Mouse (Mus musculus): ENCODE data around the gene C1ql4. TPM values are rescaled to one million over a fixed set of nuclear protein-coding genes. Genes with fewer than 3 reads are reported as not detected.

The C1ql4 gene
- polyA plus RNA-seq, 1 experiment from 2014 or later, result 10.2 TPM

DNA sequence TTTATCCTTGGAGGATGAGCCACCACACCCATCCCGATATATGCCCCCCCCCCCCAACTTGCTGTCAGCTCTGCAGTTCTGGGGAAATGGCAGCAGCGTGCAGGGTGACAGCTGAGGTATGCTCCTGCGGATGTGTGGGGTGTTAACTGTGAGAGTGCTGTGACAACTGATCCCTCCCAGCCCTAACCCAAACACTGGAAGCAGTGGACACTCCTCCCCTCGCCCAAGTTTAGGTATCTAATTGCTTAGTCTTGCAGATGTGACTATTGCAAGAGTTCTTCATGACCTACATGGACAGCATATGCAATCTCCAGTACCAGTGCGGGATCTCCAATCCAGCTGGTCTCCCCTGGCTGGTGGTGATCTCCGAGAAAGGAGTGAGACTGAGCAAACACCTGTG is 7.7 kb upstream of the C1ql4 start:
- 2% methylated on average over 6 of the region's 6 CpGs for WGBS
- Histone ChIP-seq H3K4me1 (replicated peaks; ENCODE audit: control insufficient read depth, insufficient read depth, low read length) (peaks cover 30% of the 10 kb centered on the region), H3K9me3 (ENCODE audit: control insufficient read depth, low read length) (no peaks in the 10 kb centered on the region), H3K9ac (ENCODE audit: low read depth, low read length) (no peak overlapping the region), H3K4me3 (ENCODE audit: low read depth, low read length) (peak overlapping the region; percentile 13; the same call in 1 of the 2 replicates), H3K27me3 (ENCODE audit: control insufficient read depth, insufficient read depth, low read length) (peaks cover 46% of the 10 kb centered on the region), H3K4me2 (replicated peaks; ENCODE audit: low read depth, low read length) (peak overlapping the region; percentile 32; the same call in 1 of the 2 replicates), H3K27ac (ENCODE audit: low read depth, low read length) (peak overlapping the region; percentile 69), H3K36me3 (ENCODE audit: control insufficient read depth, insufficient read depth, low read length) (no peaks in the 10 kb centered on the region)
- peak; percentile 37 for DNase-seq (ENCODE audit: low spot score)
- ATAC-seq (ENCODE audit: low FRiP score), result no peak

DNA sequence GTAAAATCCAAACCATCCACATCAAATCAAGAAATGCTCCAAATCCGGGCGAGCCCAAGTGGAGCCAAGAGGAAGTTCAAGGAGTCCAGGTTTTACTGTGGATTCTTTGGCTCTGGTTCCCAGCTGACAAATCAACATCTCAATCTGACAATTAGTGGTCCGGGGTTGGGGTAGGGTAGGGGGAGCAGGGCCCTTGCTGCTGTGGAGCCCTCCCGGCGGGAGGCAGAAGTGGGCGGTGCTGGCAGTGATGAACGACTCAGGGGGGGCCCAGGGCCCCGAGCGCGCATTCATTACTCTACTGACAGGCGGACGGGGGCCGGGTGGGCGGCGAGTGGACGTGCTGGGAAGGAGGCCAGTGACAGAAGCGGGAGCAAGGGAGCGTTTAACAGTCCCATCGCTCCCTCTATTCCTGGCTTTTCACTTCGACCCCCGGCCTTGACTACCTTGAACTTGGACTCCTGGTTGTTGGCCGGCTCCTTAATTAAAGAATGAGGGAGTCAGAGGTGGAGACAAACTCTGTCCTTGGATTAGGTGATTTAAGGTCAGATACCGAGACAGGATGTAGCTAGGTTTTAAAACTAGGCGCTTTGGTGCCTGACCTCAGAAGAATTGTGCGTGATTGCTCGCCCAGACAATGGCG is 7.1 kb upstream of the C1ql4 start:
- Histone ChIP-seq H3K9ac (ENCODE audit: low read depth, low read length) (no peak overlapping the region), H3K27ac (ENCODE audit: low read depth, low read length) (peak overlapping the region; percentile 69), H3K36me3 (ENCODE audit: control insufficient read depth, insufficient read depth, low read length) (no peaks in the 10 kb centered on the region), H3K4me1 (replicated peaks; ENCODE audit: control insufficient read depth, insufficient read depth, low read length) (peaks cover 32% of the 10 kb centered on the region), H3K4me3 (ENCODE audit: low read depth, low read length) (peak overlapping the region; percentile 13; the same call in 1 of the 2 replicates), H3K4me2 (replicated peaks; ENCODE audit: low read depth, low read length) (peak overlapping the region; percentile 32), H3K9me3 (ENCODE audit: control insufficient read depth, low read length) (no peaks in the 10 kb centered on the region), H3K27me3 (ENCODE audit: control insufficient read depth, insufficient read depth, low read length) (peaks cover 49% of the 10 kb centered on the region)
- DNase-seq (ENCODE audit: low spot score), result peak; percentile 80
- peak; percentile 61 for ATAC-seq (ENCODE audit: low FRiP score)
- under 1% methylated on average over 26 of the region's 27 CpGs for WGBS

GRCm38 (mm10) chr15:99093291-99094258 is 6.0 kb upstream of the C1ql4 start:
- under 1% methylated on average over 55 of the region's 56 CpGs for WGBS

DNA sequence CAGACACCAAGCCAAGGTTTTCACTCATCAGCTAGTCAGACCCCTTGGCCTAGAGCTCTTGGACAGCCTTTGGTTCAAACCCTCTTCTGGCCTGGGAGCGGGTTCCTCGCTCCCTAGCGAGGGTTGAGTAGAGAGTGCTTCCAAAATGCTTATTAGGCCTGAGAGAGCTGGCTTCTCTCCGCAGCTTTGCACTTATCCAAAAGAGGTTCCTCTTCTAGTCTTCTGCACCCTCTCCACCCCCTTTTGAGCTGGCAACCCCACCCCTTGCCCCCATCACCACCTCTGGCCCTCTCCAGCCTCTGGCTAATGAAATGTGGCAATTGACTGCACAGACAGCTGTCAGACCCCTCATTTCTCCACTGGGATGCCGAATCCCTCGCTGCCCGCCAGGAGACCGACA is 5.3 kb upstream of the C1ql4 start, which contains the start of gene Dnajc22:
Gene Dnajc22 (plus strand): TSS at position 301 of the 400 bp plus-strand sequence.
- Histone ChIP-seq H3K4me3 (ENCODE audit: low read depth, low read length) (peak within 1 kb of the TSS; percentile 30), H3K4me1 (replicated peaks; ENCODE audit: control insufficient read depth, insufficient read depth, low read length) (peaks cover 45% of the 10 kb centered on the region), H3K9me3 (ENCODE audit: control insufficient read depth, low read length) (no peaks in the 10 kb centered on the region), H3K4me2 (replicated peaks; ENCODE audit: low read depth, low read length) (peak within 1 kb of the TSS; percentile 51), H3K36me3 (ENCODE audit: control insufficient read depth, insufficient read depth, low read length) (no peaks in the 10 kb centered on the region), H3K9ac (ENCODE audit: low read depth, low read length) (peak within 1 kb of the TSS; percentile 35), H3K27ac (ENCODE audit: low read depth, low read length) (peak within 1 kb of the TSS; percentile 80), H3K27me3 (ENCODE audit: control insufficient read depth, insufficient read depth, low read length) (peaks cover 56% of the 10 kb centered on the region)
- no peak for DNase-seq (ENCODE audit: low spot score)
- WGBS, result 14% methylated on average over 8 of the region's 8 CpGs
- ATAC-seq (ENCODE audit: low FRiP score), result no peak

More at GRCm38 (mm10) chr15:99093291-99094258, 6.0 kb upstream of the C1ql4 start:
- H3K9me3 ChIP-seq (ENCODE audit: control insufficient read depth, low read length), result no peaks in the 10 kb centered on the region
- peak overlapping the region; percentile 80 for H3K27ac ChIP-seq (ENCODE audit: low read depth, low read length)
- H3K4me3 ChIP-seq (ENCODE audit: low read depth, low read length), result peak overlapping the region; percentile 30
- H3K4me1 ChIP-seq (replicated peaks; ENCODE audit: control insufficient read depth, insufficient read depth, low read length), result peaks cover 40% of the 10 kb centered on the region
- DNase-seq (ENCODE audit: low spot score) (peak; percentile 87), ATAC-seq (ENCODE audit: low FRiP score) (peak; percentile 47)
- H3K4me2 ChIP-seq (replicated peaks; ENCODE audit: low read depth, low read length), result peak overlapping the region; percentile 51
- H3K27me3 ChIP-seq (ENCODE audit: control insufficient read depth, insufficient read depth, low read length), result peaks cover 50% of the 10 kb centered on the region
- H3K9ac ChIP-seq (ENCODE audit: low read depth, low read length), result peak overlapping the region; percentile 35
- H3K36me3 ChIP-seq (ENCODE audit: control insufficient read depth, insufficient read depth, low read length), result no peaks in the 10 kb centered on the region

- WGBS, result 7% methylated on average over 14 of the region's 14 CpGs
- no peaks in the 10 kb centered on the region for H3K9me3 ChIP-seq (ENCODE audit: control insufficient read depth, low read length)
- H3K4me2 ChIP-seq (replicated peaks; ENCODE audit: low read depth, low read length), result peak overlapping the region; percentile 45; the same call in 1 of the 2 replicates
- no peaks in the 10 kb centered on the region for H3K36me3 ChIP-seq (ENCODE audit: control insufficient read depth, insufficient read depth, low read length)
- ATAC-seq (ENCODE audit: low FRiP score) (no peak), DNase-seq (ENCODE audit: low spot score) (peak; percentile 54)
- no peak overlapping the region for H3K9ac ChIP-seq (ENCODE audit: low read depth, low read length)
- H3K27me3 ChIP-seq (ENCODE audit: control insufficient read depth, insufficient read depth, low read length), result peaks cover 64% of the 10 kb centered on the region
- H3K4me1 ChIP-seq (replicated peaks; ENCODE audit: control insufficient read depth, insufficient read depth, low read length), result peaks cover 21% of the 10 kb centered on the region
- H3K27ac ChIP-seq (ENCODE audit: low read depth, low read length), result peak overlapping the region; percentile 69; the same call in 1 of the 2 replicates
- no peak overlapping the region for H3K4me3 ChIP-seq (ENCODE audit: low read depth, low read length)
These were observed 1.5 kb upstream of the C1ql4 start for GRCm38 (mm10) chr15:99089069-99089468.

GRCm38 (mm10) chr15:99088292-99088691 is 675 bp upstream of the C1ql4 start:
- H3K27ac ChIP-seq (ENCODE audit: low read depth, low read length), result peak overlapping the region; percentile 65
- peak; percentile 50; the same call in 1 of the 2 replicates for ATAC-seq (ENCODE audit: low FRiP score)

DNA sequence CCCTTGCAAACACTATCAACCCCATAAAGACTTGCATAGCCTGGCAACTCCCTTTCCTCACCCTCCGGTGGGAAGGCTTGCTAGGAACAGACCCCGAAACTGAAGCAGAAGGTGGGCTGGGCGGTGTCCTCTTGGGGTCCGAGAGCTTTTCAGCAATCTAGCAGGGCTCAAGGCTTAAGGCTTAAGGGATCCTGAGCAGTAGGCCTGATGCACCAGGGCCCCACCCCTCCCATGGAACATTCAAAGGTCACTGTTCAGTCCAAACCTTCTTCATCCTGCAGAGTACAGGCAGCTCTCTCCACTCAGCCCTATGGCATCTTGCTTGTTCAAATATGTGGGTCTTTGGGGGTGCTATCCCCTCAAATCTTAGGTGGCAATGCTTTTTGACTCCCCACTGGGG is 1.6 kb downstream of the C1ql4 start:
- no peak for DNase-seq (ENCODE audit: low spot score)
- Histone ChIP-seq H3K4me3 (ENCODE audit: low read depth, low read length) (peak overlapping the region; percentile 7; the same call in 1 of the 2 replicates), H3K36me3 (ENCODE audit: control insufficient read depth, insufficient read depth, low read length) (no peaks in the 10 kb centered on the region), H3K27me3 (ENCODE audit: control insufficient read depth, insufficient read depth, low read length) (peaks cover 63% of the 10 kb centered on the region), H3K4me2 (replicated peaks; ENCODE audit: low read depth, low read length) (no peak overlapping the region; the same call in 1 of the 2 replicates), H3K9me3 (ENCODE audit: control insufficient read depth, low read length) (no peaks in the 10 kb centered on the region), H3K27ac (ENCODE audit: low read depth, low read length) (no peak overlapping the region), H3K9ac (ENCODE audit: low read depth, low read length) (no peak overlapping the region), H3K4me1 (replicated peaks; ENCODE audit: control insufficient read depth, insufficient read depth, low read length) (peaks cover 15% of the 10 kb centered on the region)
- no peak for ATAC-seq (ENCODE audit: low FRiP score)
- 77% methylated on average over 4 of the region's 4 CpGs for WGBS

More at GRCm38 (mm10) chr15:99088292-99088691, 675 bp upstream of the C1ql4 start:
- Histone ChIP-seq H3K36me3 (ENCODE audit: control insufficient read depth, insufficient read depth, low read length) (no peaks in the 10 kb centered on the region), H3K4me1 (replicated peaks; ENCODE audit: control insufficient read depth, insufficient read depth, low read length) (peaks cover 18% of the 10 kb centered on the region), H3K27me3 (ENCODE audit: control insufficient read depth, insufficient read depth, low read length) (peaks cover 71% of the 10 kb centered on the region), H3K9ac (ENCODE audit: low read depth, low read length) (0 out of 2 replicates have a peak overlapping the region, but pooled peaks have one; percentile 3), H3K4me2 (replicated peaks; ENCODE audit: low read depth, low read length) (peak overlapping the region; percentile 45), H3K9me3 (ENCODE audit: control insufficient read depth, low read length) (no peaks in the 10 kb centered on the region), H3K4me3 (ENCODE audit: low read depth, low read length) (peak overlapping the region; percentile 13)
- under 1% methylated on average over 23 of the region's 27 CpGs for WGBS
- peak; percentile 92 for DNase-seq (ENCODE audit: low spot score)

GRCm38 (mm10) chr15:99084618-99085017 is 3.0 kb downstream of the C1ql4 start:
- peaks cover 57% of the 10 kb centered on the region for H3K27me3 ChIP-seq (ENCODE audit: control insufficient read depth, insufficient read depth, low read length)
- H3K36me3 ChIP-seq (ENCODE audit: control insufficient read depth, insufficient read depth, low read length), result no peaks in the 10 kb centered on the region
- no peak overlapping the region for H3K4me3 ChIP-seq (ENCODE audit: low read depth, low read length)
- H3K4me2 ChIP-seq (replicated peaks; ENCODE audit: low read depth, low read length), result peak overlapping the region; percentile 25
- H3K9me3 ChIP-seq (ENCODE audit: control insufficient read depth, low read length), result no peaks in the 10 kb centered on the region
- no peak overlapping the region for H3K27ac ChIP-seq (ENCODE audit: low read depth, low read length)
- ATAC-seq (ENCODE audit: low FRiP score) (no peak), DNase-seq (ENCODE audit: low spot score) (no peak)
- H3K4me1 ChIP-seq (replicated peaks; ENCODE audit: control insufficient read depth, insufficient read depth, low read length), result peaks cover 13% of the 10 kb centered on the region
- H3K9ac ChIP-seq (ENCODE audit: low read depth, low read length), result no peak overlapping the region
- 7% methylated on average over 19 of the region's 19 CpGs for WGBS
